Mouse (Mus musculus) heart, embryonic 14.5 days (tissue): ENCODE data around the gene Sipa1l1. TPM values are rescaled to one million over a fixed set of nuclear protein-coding genes. Genes with fewer than 3 reads are reported as not detected.

Source experiments
- ATAC-seq: fragments of 200-750 bp; cut with Nextera tagmentation; 2 replicates; pipeline ENCODE4 v1.8.0; 2017; ENCODE audit warnings: low read depth, moderate TSS enrichment; ENCODE audit not compliant: insufficient number of reproducible peaks, insufficient read depth, low FRiP score
- H3K27ac ChIP-seq, 2 experiments: fragments of 200-500 bp in 1 of 2; fragments of 300-500 bp in 1 of 2; sonication (generic) in 1 of 2; replicated peaks in 1 of 2; 2 replicates each; pipeline ENCODE4 v1.5.1; 2012 to 2014; ENCODE audit warnings: low read depth in 2 of 2, low read length in 2 of 2, control low read depth in 1 of 2, mild to moderate bottlenecking in 1 of 2, mixed read lengths in 1 of 2; ENCODE audit not compliant: control insufficient read depth in 1 of 2, insufficient read depth in 1 of 2
- H3K27me3 ChIP-seq: fragments of 300-500 bp; sonication (generic); 2 replicates; pipeline ENCODE4 v1.6.1; 2014; ENCODE audit warnings: mild to moderate bottlenecking, low read length, control low read depth; ENCODE audit not compliant: control insufficient read depth, insufficient read depth
- H3K36me3 ChIP-seq: fragments of 300-500 bp; sonication (generic); 2 replicates; pipeline ENCODE4 v1.6.1; 2014; ENCODE audit warnings: mild to moderate bottlenecking, control low read depth, low read length, mixed read lengths; ENCODE audit not compliant: control insufficient read depth, insufficient read depth
- H3K4me1 ChIP-seq, 2 experiments: fragments of 200-500 bp in 1 of 2; fragments of 300-500 bp in 1 of 2; sonication (generic) in 1 of 2; 2 replicates each; pipeline ENCODE4 v1.6.1; 2012 to 2014; ENCODE audit warnings: low read length in 2 of 2, control low read depth in 1 of 2, mixed read lengths in 1 of 2; ENCODE audit not compliant: control insufficient read depth in 2 of 2, insufficient read depth in 2 of 2
- H3K4me2 ChIP-seq: fragments of 300-500 bp; sonication (generic); 2 replicates; pipeline ENCODE4 v1.6.1; 2014; ENCODE audit warnings: mild to moderate bottlenecking, low read length
- H3K4me3 ChIP-seq, 2 experiments: fragments of 200-500 bp in 1 of 2; fragments of 300-500 bp in 1 of 2; sonication (generic) in 1 of 2; 2 replicates each; pipeline ENCODE4 v1.5.1; 2012 to 2014; ENCODE audit warnings: low read length in 2 of 2, mild to moderate bottlenecking in 2 of 2, control low read depth in 1 of 2, low read depth in 1 of 2, moderate library complexity in 1 of 2; ENCODE audit not compliant: control insufficient read depth in 1 of 2, insufficient read depth in 1 of 2
- H3K9ac ChIP-seq: fragments of 300-500 bp; sonication (generic); 2 replicates; pipeline ENCODE4 v1.6.1; 2014; ENCODE audit warnings: mild to moderate bottlenecking, low read length
- H3K9me3 ChIP-seq: fragments of 300-500 bp; sonication (generic); 2 replicates; pipeline ENCODE4 v1.6.1; 2016; ENCODE audit warnings: low read length, control low read depth; ENCODE audit not compliant: control insufficient read depth
- WGBS: fragments of 180-500 bp; shearing (Covaris S2); extraction: QIAGEN DNeasy Blood & Tissue Kit; methylation state at CpG from one replicate; pipeline ENCODE4 v1.1.7; 2014; 5-methylcytosine and 5-hydroxymethylcytosine counted together
- polyA plus RNA-seq: library from polyadenylated mRNA; unstranded; fragments of >200 nt; fragmentation: Nextera tagmentation; extraction: Ambion mirVana; gene quantifications from 2 replicates; pipeline ENCODE4 v1.2.1, GENCODE M21; 2014

The Sipa1l1 gene
- polyA plus RNA-seq, 1 experiment from 2014 or later, result 25.6 TPM

- no peak overlapping the region for H3K4me3 ChIP-seq
- no peak for ATAC-seq
- no peak overlapping the region for H3K9ac ChIP-seq
- H3K9me3 ChIP-seq, result no peaks in the 10 kb centered on the region
- no peak overlapping the region for H3K27ac ChIP-seq
- H3K4me2 ChIP-seq, result no peak overlapping the region
- H3K4me1 ChIP-seq, result peaks cover 0 to 3% of the 10 kb centered on the region in 2 experiments; a peak in 3 of 4 replicates
- 92% methylated on average over 3 of the region's 3 CpGs for WGBS
- no peaks in the 10 kb centered on the region for H3K36me3 ChIP-seq
- H3K27me3 ChIP-seq, result no peaks in the 10 kb centered on the region
Observed at GRCm38 (mm10) chr12:82271447-82271846, 102.3 kb downstream of the Sipa1l1 start.

DNA sequence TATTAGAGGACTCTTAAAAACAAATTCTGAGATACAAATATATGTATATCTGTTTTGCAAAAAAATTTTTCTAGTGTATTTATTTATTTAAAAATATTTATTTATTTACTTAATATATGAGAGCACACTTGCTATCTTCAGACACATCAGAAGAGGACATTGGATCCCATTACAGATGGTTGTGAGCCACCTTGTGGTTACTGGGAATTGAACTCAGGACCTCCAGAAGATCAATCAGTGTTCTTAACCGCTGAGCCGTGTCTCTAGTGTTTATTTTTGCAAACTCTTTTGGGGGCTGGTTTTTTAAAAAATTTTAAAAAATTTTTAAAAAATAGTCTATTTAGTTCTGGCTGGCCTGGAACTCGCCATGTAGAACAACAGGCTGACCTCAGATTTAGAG, 104.4 kb downstream of the Sipa1l1 start:
- Histone ChIP-seq H3K27ac (no peak overlapping the region), H3K9me3 (no peaks in the 10 kb centered on the region), H3K4me1 (peaks cover 0 to 3% of the 10 kb centered on the region in 2 experiments; a peak in 3 of 4 replicates), H3K4me2 (no peak overlapping the region), H3K36me3 (no peaks in the 10 kb centered on the region), H3K9ac (no peak overlapping the region), H3K4me3 (no peak overlapping the region), H3K27me3 (no peaks in the 10 kb centered on the region)
- no peak for ATAC-seq
- WGBS, result 83% methylated on average over 3 of the region's 3 CpGs

DNA sequence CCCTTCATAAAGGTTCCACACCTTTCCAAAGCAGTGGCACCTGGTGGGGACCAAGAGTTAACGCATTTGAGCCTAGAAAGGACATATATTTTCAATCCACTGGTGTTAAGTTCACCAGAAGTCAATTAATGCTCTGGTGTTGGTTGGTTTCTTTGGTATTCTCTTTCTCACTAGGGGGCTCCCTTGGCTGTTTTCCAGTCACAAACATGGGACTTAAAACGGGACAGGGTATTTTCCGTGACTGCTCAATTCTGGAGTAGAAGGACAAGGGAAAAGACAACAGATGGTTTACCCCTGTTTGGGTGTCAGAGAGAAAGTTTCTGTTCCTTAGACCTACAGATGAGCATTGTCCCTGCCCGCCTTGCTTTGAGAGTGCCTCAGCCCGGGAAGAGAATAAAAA, 105.5 kb downstream of the Sipa1l1 start:
- H3K27ac ChIP-seq, result no peak overlapping the region

DNA sequence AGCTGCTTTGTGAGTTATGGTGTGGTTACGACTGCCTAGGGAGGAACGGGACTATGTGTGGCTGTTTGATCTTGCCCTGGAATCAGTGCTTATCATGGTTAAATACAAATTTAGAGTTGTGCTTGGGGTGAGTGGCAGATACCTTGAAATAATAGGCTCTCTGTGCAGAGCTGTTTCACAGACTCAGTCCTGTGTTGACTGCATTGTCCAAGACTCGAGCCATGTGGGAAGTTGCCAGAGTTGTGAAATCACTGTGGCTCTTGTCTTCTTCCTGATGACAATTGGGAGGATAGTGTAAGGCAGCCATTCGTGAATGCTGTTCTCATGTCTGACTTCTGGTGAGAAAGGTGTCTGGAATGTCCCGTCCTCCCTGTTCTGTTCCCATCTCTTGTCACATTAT, 106.6 kb downstream of the Sipa1l1 start:
- WGBS, result 28% methylated on average over 5 of the region's 5 CpGs
- H3K4me3 ChIP-seq, result no peak overlapping the region
- H3K9ac ChIP-seq, result no peak overlapping the region
- H3K4me2 ChIP-seq, result no peak overlapping the region
- no peak overlapping the region for H3K27ac ChIP-seq
- no peaks in the 10 kb centered on the region for H3K36me3 ChIP-seq
- peaks cover 6 to 8% of the 10 kb centered on the region in 2 experiments for H3K4me1 ChIP-seq
- no peak for ATAC-seq
- no peaks in the 10 kb centered on the region for H3K9me3 ChIP-seq
- H3K27me3 ChIP-seq, result no peaks in the 10 kb centered on the region

More for the DNA sequence above, 105.5 kb downstream of the Sipa1l1 start:
- no peak overlapping the region for H3K9ac ChIP-seq
- H3K9me3 ChIP-seq, result no peaks in the 10 kb centered on the region
- no peak overlapping the region for H3K4me3 ChIP-seq
- WGBS, result 73% methylated on average over 5 of the region's 5 CpGs
- H3K27me3 ChIP-seq, result no peaks in the 10 kb centered on the region
- ATAC-seq, result no peak
- no peak overlapping the region for H3K4me2 ChIP-seq
- peaks cover 6 to 8% of the 10 kb centered on the region in 2 experiments for H3K4me1 ChIP-seq
- no peaks in the 10 kb centered on the region for H3K36me3 ChIP-seq

DNA sequence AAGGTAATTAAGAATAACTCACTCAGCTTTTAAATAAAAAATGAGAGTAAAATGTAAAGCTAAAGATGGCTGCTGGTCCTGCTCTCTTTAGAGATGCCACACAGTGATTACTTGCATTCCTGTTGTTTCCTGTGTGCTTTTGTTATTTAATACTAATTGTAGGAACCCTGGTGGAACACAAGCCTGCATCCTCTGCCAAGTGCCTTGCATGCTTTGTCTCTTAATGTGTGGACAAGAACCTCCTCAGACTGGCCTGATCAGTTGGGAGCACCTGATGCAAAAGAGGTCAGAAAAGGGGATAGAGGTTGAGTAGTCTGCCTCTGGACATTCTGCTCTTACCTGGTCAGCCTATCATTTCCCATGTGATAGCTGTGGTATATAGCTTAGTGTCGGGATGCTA, 107.5 kb downstream of the Sipa1l1 start:
- H3K4me2 ChIP-seq, result no peak overlapping the region
- peaks cover 6 to 8% of the 10 kb centered on the region in 2 experiments for H3K4me1 ChIP-seq
- WGBS, result 100% methylated on average over 1 of the region's 1 CpGs
- H3K27me3 ChIP-seq, result no peaks in the 10 kb centered on the region
- H3K9me3 ChIP-seq, result no peaks in the 10 kb centered on the region
- no peak for ATAC-seq
- no peaks in the 10 kb centered on the region for H3K36me3 ChIP-seq
- no peak overlapping the region for H3K4me3 ChIP-seq
- no peak overlapping the region for H3K9ac ChIP-seq
- H3K27ac ChIP-seq, result no peak overlapping the region

DNA sequence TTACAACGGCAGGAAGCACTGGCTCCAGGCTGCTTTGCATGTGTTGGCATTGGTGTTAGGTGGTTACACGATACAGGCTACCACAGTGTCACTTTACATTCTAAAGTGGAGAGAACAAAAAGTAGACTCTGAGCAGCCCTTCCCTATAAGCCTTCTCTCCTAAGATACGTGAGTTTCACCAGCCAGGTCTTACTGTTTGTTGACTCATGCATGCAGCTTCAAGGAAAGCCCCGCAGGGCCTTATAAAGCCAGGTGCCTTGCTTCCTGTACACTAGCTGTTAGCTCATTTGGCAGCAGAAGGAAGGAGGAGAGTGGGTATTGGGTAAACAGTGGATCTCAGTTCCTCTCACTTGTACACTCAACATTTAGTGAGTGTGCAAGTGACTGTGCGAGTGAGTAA, 115.5 kb downstream of the Sipa1l1 start:
- Histone ChIP-seq H3K9me3 (no peaks in the 10 kb centered on the region), H3K36me3 (no peaks in the 10 kb centered on the region), H3K4me2 (no peak overlapping the region), H3K27me3 (no peaks in the 10 kb centered on the region), H3K9ac (no peak overlapping the region), H3K27ac (no peak overlapping the region), H3K4me3 (no peak overlapping the region), H3K4me1 (peaks cover 9 to 18% of the 10 kb centered on the region in 2 experiments)
- WGBS, result 74% methylated on average over 5 of the region's 5 CpGs
- ATAC-seq, result no peak

DNA sequence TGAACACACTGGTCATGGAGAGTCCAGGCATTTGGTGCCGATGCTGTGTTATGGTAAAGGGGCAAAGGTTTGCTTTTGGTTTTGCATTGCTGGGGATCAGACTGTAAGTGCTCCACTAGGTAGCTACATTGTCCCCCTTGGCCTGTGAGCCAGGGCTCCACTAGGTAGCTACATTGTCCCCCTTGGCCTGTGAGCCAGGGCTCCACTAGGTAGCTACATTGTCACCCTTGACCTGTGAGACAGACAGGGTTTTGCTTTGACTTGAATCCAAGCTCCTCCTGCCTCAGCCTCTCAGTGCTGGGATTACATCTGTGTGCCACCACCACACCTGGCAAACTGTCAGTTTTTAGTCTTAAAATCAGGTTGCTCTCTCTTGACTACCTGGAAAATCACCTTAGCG, 115.9 kb downstream of the Sipa1l1 start:
- Histone ChIP-seq H3K9ac (no peak overlapping the region), H3K36me3 (no peaks in the 10 kb centered on the region), H3K4me2 (no peak overlapping the region), H3K4me3 (no peak overlapping the region), H3K4me1 (peaks cover 9 to 18% of the 10 kb centered on the region in 2 experiments), H3K27me3 (no peaks in the 10 kb centered on the region), H3K9me3 (no peaks in the 10 kb centered on the region), H3K27ac (no peak overlapping the region)
- ATAC-seq, result no peak
- 94% methylated on average over 2 of the region's 2 CpGs for WGBS

DNA sequence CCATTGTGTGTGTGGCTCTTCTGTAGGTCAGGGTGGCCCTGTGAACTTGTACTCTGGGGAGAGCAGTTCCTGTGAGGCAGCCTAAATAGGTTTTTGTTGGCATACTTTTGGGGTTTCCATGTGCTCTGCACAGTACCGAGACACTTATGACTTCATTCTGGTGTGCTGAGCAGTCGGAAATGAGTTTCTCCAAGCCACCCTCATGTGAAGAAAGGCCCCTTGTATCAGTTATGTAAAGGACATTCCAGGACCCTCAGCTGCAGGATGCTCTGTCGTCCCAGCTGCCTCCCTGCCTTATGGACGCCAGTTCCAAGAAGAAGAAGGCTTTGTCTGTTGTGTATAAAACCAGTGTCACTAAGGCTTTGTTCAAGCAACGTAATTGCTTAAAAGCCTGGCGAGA, 116.9 kb downstream of the Sipa1l1 start:
- Histone ChIP-seq H3K27ac (peak overlapping the region; percentile 19 to 45), H3K36me3 (no peaks in the 10 kb centered on the region), H3K9ac (no peak overlapping the region), H3K27me3 (no peaks in the 10 kb centered on the region), H3K4me3 (no peak overlapping the region), H3K4me1 (peaks cover 9 to 18% of the 10 kb centered on the region in 2 experiments), H3K4me2 (peak overlapping the region; percentile 34; the same call in 1 of the 2 replicates), H3K9me3 (no peaks in the 10 kb centered on the region)
- ATAC-seq, result peak; percentile 50; the same call in 1 of the 2 replicates
- 10% methylated on average over 6 of the region's 6 CpGs for WGBS
